Mouse (Mus musculus) stomach, embryonic 15.5 days (tissue): ENCODE results near the gene Aim2. TPM values are rescaled to one million over a fixed set of nuclear protein-coding genes. Genes with fewer than 3 reads are reported as not detected.
"Not testable (repeated sequence)": the region's sequence is repeated elsewhere in the genome, so short reads cannot be mapped to it uniquely, and the experiment has no call there.

ENCODE experiments used
- ATAC-seq: fragments of 200-750 bp; cut with Nextera tagmentation; 2 replicates; pipeline ENCODE4 v1.8.0; 2017; ENCODE audit warnings: low read depth, moderate number of reproducible peaks, moderate TSS enrichment; ENCODE audit not compliant: insufficient read depth, low FRiP score
- H3K27ac ChIP-seq: fragments of 300-500 bp; sonication (generic); 2 replicates; pipeline ENCODE4 v1.5.1; 2015; ENCODE audit warnings: mild to moderate bottlenecking, inconsistent platforms
- H3K27me3 ChIP-seq: fragments of 300-500 bp; sonication (generic); replicated peaks from 2 replicates; pipeline ENCODE4 v1.6.1; 2015; ENCODE audit warnings: inconsistent platforms
- H3K36me3 ChIP-seq: fragments of 300-500 bp; sonication (generic); 2 replicates; pipeline ENCODE4 v1.6.1; 2015; ENCODE audit warnings: inconsistent platforms
- H3K4me1 ChIP-seq: fragments of 300-500 bp; sonication (generic); 2 replicates; pipeline ENCODE4 v1.6.1; 2015; ENCODE audit warnings: inconsistent platforms
- H3K4me2 ChIP-seq: fragments of 300-500 bp; sonication (generic); 2 replicates; pipeline ENCODE4 v1.6.1; 2015; ENCODE audit warnings: mild to moderate bottlenecking, inconsistent platforms
- H3K4me3 ChIP-seq: fragments of 300-500 bp; sonication (generic); replicated peaks from 2 replicates; pipeline ENCODE4 v1.5.1; 2015; ENCODE audit warnings: inconsistent platforms
- H3K9ac ChIP-seq: fragments of 300-500 bp; sonication (generic); 2 replicates; pipeline ENCODE4 v1.6.1; 2015; ENCODE audit warnings: inconsistent platforms
- H3K9me3 ChIP-seq: fragments of 300-500 bp; sonication (generic); 2 replicates; pipeline ENCODE4 v1.6.1; 2016; ENCODE audit warnings: inconsistent platforms
- WGBS: fragments of 180-500 bp; shearing (Covaris S2); methylation state at CpG from one replicate; pipeline ENCODE4 v1.1.7; 2015; 5-methylcytosine and 5-hydroxymethylcytosine counted together
- polyA plus RNA-seq: library from polyadenylated mRNA; unstranded; fragments of >200 nt; fragmentation: Nextera tagmentation; extraction: Ambion mirVana; gene quantifications from 2 replicates; pipeline ENCODE4 v1.2.1, GENCODE M21; 2015

Aim2 gene
- polyA plus RNA-seq, result 2.3 and 3.3 TPM in 2 replicates

DNA sequence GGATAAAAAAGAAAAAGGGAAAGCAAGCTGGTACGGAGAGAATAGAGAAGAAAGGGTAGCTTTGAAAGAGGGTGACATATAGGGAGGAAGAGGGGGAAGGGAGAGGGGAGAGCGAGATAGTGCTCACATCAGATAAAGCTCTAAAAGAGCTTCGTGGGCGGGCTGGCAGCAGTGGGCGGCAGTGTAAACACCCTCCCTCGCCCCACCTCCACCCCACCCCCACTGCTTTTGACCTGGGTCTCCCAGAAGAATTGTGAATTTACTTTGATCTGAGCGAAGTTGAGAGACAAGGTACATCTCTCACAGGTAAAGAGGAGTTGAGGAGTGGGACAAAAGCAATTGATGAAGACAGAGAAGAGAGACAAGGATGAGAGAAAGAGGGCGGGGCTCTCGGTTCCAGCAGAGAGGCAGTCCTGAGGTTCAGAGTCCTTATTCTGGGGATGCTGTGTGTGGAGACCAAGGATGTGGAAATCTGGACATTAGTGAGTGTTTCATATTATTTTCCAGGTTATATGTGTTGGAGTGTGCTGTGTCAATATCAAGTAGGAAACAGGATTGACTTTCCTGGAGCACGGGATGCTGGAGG is at the start of gene Aim2:
Gene Aim2, plus strand, starts transcription at position 508 of the 586 bp plus-strand sequence.
- Histone ChIP-seq H3K4me2 (peak within 1 kb of the TSS; percentile 46), H3K4me1 (no peaks in the 10 kb centered on the region), H3K27me3 (no peaks in the 10 kb centered on the region), H3K9me3 (no peaks in the 10 kb centered on the region), H3K4me3 (peak within 1 kb of the TSS; percentile 18), H3K27ac (no peak within 1 kb of the TSS), H3K9ac (no peak within 1 kb of the TSS), H3K36me3 (no peaks in the 10 kb centered on the region)
- 9% methylated on average over 10 of the region's 10 CpGs for WGBS
- ATAC-seq, result peak; percentile 82; the same call in 1 of the 2 replicates

DNA sequence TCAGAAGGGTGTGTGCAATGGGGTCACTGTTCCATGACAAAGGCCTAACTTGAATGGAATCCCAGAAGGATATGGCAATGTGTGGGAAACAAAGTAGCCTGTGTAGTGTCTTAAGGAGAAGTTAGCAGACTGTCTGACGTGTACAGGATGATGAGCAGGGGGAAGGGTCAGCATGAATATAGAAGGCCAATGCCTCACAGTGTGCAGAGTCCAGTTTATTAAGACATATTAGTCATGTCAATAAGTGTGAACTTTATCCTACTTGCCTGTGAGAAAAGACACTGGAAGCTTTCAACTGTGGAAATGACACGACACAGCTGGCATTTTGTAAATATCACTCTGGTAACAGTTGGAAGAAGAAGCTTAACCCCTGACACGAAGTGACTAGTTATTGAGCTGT is 47.9 kb upstream of the Aim2 start:
- H3K4me1 ChIP-seq, H3K27ac ChIP-seq, H3K36me3 ChIP-seq, H3K9me3 ChIP-seq, H3K4me3 ChIP-seq, H3K9ac ChIP-seq, H3K27me3 ChIP-seq, H3K4me2 ChIP-seq: not testable (repeated sequence)
- peak; percentile 53 for ATAC-seq
- 26% methylated on average over 3 of the region's 3 CpGs for WGBS

DNA sequence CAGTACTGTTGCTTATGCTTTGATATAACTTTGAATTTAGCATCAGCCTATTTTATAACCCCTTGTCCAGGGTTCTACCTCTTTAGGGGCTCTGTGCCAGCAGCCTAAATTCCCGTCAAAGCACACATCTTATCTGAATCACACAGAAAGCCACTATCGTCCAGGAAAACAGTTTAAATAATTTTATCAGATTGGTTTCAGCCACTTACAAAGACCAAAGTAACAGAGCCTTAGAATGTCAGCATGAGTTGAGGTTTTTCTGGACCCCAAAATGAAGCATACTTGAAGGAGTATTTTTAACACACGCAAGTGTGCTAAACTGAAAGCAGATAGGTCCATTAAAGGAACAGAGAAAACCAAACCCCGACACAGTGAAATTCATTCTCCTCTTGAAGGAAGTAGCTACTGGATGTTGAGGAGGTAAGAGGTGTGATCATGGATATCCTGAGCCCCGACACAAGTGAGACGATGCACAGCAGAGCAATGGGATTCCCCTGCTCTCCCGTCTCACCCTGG is 37.1 kb upstream of the Aim2 start:
- H3K9ac ChIP-seq, H3K27ac ChIP-seq, H3K36me3 ChIP-seq, H3K9me3 ChIP-seq, H3K4me3 ChIP-seq, H3K4me2 ChIP-seq, H3K4me1 ChIP-seq, H3K27me3 ChIP-seq, ATAC-seq: not testable (repeated sequence)
- 70% methylated on average over 7 of the region's 7 CpGs for WGBS

DNA sequence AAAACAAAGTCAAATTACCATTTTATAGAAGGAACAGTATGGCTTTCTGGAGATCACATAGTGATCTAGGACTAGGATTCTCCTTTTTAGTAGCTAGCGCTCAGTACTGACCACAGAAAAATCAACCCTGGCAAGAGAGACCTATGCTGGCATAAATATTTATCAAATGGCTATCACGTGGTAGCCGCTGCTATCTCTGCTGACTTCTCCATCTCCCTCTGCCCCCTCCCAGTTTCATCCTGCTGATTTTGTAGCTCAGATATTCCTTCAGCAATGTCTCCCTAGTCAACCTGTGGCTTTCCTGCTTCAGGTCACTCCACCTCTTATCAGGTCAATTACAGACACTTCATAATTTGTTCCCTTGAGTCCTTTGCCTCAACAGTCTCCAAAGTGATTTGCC is 35.0 kb upstream of the Aim2 start:
- H3K27me3 ChIP-seq, result no peaks in the 10 kb centered on the region
- H3K36me3 ChIP-seq, result no peaks in the 10 kb centered on the region
- H3K4me2 ChIP-seq, result no peak overlapping the region
- H3K4me1 ChIP-seq, result no peaks in the 10 kb centered on the region
- H3K4me3 ChIP-seq, result no peak overlapping the region
- no peak overlapping the region for H3K9ac ChIP-seq
- H3K9me3 ChIP-seq, result no peaks in the 10 kb centered on the region
- 67% methylated on average over 3 of the region's 3 CpGs for WGBS
- no peak overlapping the region for H3K27ac ChIP-seq
- ATAC-seq, result no peak

DNA sequence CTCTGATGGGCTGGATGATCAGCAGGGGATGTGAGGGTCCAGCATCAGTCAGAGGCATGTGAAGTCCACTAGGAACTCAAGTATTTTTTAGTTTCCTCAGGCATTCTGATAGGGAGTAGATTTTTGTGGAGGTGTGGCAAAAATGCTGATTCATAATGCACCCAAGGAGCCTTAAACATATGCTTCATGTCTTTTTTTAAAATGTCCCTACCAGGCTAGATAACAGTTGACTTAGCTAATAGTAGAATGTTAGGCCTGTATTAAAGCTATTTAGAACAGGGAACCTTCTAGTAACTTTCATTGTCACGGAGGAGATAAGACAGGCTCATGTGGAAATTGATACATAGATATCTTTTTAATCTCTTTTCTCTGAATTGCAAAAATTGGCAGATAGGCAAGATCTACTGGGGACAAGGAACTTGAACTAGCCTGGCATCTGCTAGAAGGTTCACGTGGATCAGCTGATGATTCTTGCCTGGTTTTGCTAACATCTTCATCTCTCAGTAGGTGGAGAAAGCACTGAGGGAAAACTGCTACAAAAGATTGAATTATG is 32.7 kb upstream of the Aim2 start:
- ATAC-seq, result no peak
- Histone ChIP-seq H3K4me3 (no peak overlapping the region), H3K4me1 (no peaks in the 10 kb centered on the region), H3K9ac (no peak overlapping the region), H3K9me3 (no peaks in the 10 kb centered on the region), H3K27me3 (no peaks in the 10 kb centered on the region), H3K36me3 (no peaks in the 10 kb centered on the region), H3K27ac (no peak overlapping the region), H3K4me2 (no peak overlapping the region)
- 81% methylated on average over 2 of the region's 2 CpGs for WGBS

DNA sequence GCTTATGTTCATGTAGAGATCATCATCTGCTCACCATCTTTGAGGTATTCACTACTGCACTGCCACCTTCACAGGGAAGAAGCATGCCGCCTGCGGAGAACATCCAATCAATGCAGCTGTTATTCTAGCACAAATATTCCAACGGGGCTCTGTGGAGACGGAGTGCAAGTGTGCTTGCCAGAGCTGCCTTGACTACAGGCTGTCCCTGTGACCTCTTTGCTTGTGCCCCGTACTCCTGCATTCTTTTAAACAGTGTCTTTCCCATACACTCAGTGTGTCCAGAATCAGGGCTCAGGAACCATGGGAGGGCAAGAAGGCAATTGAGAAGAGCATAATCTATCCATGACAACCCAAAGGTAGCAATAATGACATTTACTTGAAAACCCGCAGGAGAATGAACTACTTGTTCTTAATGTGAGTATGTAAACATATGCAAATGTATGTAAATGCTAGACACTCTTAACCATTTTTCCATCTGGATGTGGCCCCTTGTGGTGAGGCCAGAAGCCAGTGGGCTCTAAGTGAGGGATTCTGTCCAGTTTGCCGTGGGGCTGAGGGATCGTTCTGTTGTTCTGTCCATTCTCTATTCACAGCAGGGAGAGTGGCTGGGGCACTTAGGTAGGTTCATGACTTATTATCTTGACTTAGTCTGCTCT is 29.0 kb upstream of the Aim2 start:
- Histone ChIP-seq H3K27ac (no peak overlapping the region), H3K9me3 (no peaks in the 10 kb centered on the region), H3K4me1 (no peaks in the 10 kb centered on the region), H3K9ac (no peak overlapping the region), H3K4me3 (no peak overlapping the region), H3K36me3 (no peaks in the 10 kb centered on the region), H3K4me2 (no peak overlapping the region), H3K27me3 (no peaks in the 10 kb centered on the region)
- WGBS, result 75% methylated on average over 8 of the region's 8 CpGs
- no peak for ATAC-seq

DNA sequence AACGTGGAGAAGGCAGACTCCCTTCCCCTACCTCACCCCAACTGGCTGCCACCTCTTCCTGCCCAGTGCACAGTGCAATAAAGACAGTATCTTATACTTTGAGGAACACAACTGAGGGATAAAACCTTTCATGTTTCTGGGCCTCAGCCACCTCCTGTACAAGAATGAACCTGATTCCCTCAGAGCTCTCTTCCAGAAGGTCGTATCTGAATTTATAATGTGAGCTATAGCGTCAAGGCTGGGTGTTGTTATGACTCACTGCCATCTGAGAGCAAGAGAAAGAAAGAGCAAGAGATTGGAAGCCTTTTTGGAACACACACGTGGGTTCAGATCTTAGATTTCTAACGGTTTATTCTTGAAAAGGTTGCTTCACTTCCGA is 28.4 kb upstream of the Aim2 start:
- 67% methylated on average over 6 of the region's 6 CpGs for WGBS
- Histone ChIP-seq H3K9me3 (no peaks in the 10 kb centered on the region), H3K36me3 (no peaks in the 10 kb centered on the region), H3K4me2 (no peak overlapping the region), H3K27ac (no peak overlapping the region), H3K4me1 (no peaks in the 10 kb centered on the region), H3K27me3 (no peaks in the 10 kb centered on the region), H3K9ac (no peak overlapping the region), H3K4me3 (no peak overlapping the region)
- ATAC-seq, result no peak

DNA sequence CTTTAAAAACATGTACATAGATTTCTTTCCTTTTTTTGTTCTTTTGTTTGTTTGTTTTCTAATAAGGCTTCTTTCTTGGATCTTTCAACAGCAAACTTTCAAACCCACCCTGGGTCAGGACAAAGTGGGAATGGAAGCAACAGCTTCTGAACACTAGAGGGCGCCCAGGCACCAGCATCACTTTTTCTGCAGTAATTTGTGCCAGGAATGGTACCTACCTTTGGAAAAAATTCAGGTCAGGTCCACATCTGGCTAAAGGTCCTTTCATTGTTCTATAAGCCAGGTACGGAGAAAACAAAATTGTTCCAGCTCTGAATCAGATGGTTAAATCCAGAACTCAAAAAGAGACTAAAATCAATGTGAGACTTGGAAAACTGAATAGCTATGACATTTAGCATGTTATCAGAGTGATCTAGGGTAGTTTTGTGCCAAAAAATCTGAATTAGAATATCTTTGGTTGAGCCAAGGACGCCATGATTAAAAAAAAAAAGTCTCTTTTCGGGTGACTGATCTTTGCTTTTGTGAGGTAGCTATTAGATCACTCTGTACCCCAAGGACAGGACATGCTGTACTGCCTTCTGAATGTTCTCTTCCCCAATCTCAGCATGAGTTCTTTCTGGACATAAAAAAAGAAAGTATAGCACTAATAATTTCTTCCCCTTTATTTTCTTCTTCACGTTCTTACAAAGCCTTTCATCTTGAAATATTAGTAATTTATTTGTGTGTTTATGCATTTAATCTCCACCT is 26.7 kb upstream of the Aim2 start:
- no peaks in the 10 kb centered on the region for H3K9me3 ChIP-seq
- H3K4me2 ChIP-seq, result no peak overlapping the region
- WGBS, result 27% methylated on average over 5 of the region's 5 CpGs
- H3K27me3 ChIP-seq, result no peaks in the 10 kb centered on the region
- H3K4me3 ChIP-seq, result no peak overlapping the region
- no peak for ATAC-seq
- no peak overlapping the region for H3K27ac ChIP-seq
- no peaks in the 10 kb centered on the region for H3K4me1 ChIP-seq
- H3K9ac ChIP-seq, result no peak overlapping the region
- H3K36me3 ChIP-seq, result no peaks in the 10 kb centered on the region

DNA sequence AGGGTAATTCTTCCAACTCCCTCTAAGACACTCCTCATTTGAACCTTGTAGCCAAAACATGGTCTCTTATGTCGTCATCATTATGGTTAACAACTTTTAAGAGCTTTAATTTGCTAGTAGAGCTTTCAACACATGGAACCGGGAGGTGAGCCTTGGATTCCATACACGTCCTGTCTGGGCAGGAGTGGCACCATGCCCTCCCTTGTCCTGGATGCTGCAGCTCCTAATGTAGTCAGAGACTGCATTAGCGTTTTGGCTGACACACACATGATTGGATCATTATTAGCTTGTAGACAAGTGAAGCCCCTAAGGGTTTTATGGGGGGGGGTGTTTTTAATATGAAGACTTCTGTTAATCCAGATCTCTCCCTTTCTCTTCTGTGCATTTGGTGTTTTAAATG is 25.7 kb upstream of the Aim2 start:
- Histone ChIP-seq H3K27ac (no peak overlapping the region), H3K9ac (no peak overlapping the region)

DNA sequence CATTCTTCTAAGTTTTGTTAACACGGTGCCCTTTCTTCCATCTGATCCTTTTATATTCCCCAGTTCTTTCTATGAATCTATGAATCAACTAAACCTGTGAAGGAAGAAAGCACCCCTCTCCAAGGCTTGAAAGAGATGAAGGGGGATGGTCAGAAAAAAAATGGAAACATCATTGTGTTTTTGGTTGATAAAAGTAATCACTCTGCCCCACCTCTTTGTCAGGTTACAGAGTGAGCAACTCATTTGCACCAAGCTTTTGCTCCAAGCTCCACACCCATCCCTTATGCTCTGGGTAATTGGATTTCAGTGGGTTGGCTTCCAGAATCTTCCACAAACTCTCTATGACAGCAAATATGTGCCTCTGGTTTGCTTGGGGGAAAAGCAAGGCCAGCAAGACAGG is 25.3 kb upstream of the Aim2 start:
- H3K4me3 ChIP-seq, result no peak overlapping the region

More for the DNA sequence above, 25.7 kb upstream of the Aim2 start:
- no peak overlapping the region for H3K4me2 ChIP-seq
- no peaks in the 10 kb centered on the region for H3K9me3 ChIP-seq
- H3K36me3 ChIP-seq, result no peaks in the 10 kb centered on the region
- no peaks in the 10 kb centered on the region for H3K4me1 ChIP-seq
- H3K27me3 ChIP-seq, result no peaks in the 10 kb centered on the region
- H3K4me3 ChIP-seq, result no peak overlapping the region
- no peak for ATAC-seq
- WGBS, result 61% methylated on average over 4 of the region's 4 CpGs

DNA sequence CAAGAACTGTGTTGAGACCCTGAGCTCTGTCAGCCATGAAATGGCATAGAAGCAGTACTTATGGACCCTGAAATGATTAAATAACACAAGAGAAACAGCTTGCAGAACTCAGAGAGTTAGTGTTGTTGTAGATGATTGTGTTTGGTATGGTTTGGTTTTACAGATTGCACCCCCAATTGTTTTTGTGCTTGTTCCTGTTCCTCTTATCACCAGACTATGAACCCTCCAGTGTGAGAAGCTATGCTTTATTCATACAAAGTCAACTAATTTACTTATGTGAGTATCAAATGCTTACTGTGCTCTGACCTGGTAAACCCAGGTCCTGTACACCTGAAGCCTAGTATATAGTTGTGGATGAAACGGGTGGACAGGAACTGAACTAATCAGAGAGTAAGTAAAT is 24.1 kb upstream of the Aim2 start:
- Histone ChIP-seq H3K36me3 (no peaks in the 10 kb centered on the region), H3K9ac (no peak overlapping the region), H3K27ac (no peak overlapping the region), H3K4me2 (no peak overlapping the region), H3K4me3 (no peak overlapping the region), H3K4me1 (no peaks in the 10 kb centered on the region), H3K27me3 (no peaks in the 10 kb centered on the region), H3K9me3 (no peaks in the 10 kb centered on the region)
- no peak for ATAC-seq
- 48% methylated on average over 1 of the region's 1 CpGs for WGBS

More for the DNA sequence above, 25.3 kb upstream of the Aim2 start:
- no peaks in the 10 kb centered on the region for H3K9me3 ChIP-seq
- no peak overlapping the region for H3K9ac ChIP-seq
- no peak for ATAC-seq
- no peaks in the 10 kb centered on the region for H3K36me3 ChIP-seq
- WGBS, result 89% methylated on average over 1 of the region's 1 CpGs
- H3K4me1 ChIP-seq, result no peaks in the 10 kb centered on the region
- H3K27me3 ChIP-seq, result no peaks in the 10 kb centered on the region
- no peak overlapping the region for H3K4me2 ChIP-seq
- H3K27ac ChIP-seq, result no peak overlapping the region

DNA sequence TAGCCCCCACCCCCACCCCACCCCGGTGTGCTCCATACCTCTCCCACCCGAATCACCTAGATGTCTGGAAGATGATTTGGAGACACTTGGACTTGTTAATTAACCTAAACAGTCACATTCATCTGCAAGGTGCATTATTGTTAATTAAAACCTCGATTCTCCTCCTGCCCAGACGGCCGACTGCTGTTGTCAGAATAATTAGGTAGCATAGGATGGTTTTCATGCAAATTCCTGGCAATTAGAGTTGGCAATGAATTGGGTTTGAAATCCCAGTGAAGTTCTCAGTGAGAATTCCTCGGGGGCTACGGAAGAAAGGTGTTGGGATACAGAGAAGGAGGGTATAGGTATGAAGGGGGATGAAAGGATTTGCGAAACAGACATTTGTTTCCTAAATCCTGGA is 22.2 kb upstream of the Aim2 start:
- Histone ChIP-seq H3K4me2 (no peak overlapping the region), H3K27ac (no peak overlapping the region), H3K27me3 (no peaks in the 10 kb centered on the region), H3K9me3 (no peaks in the 10 kb centered on the region), H3K9ac (no peak overlapping the region), H3K36me3 (no peaks in the 10 kb centered on the region), H3K4me3 (no peak overlapping the region), H3K4me1 (no peaks in the 10 kb centered on the region)
- no peak for ATAC-seq
- 70% methylated on average over 8 of the region's 8 CpGs for WGBS
